Mouse (Mus musculus): ENCODE results near the gene Arid1b. TPM values are rescaled to one million over a fixed set of nuclear protein-coding genes. Genes with fewer than 3 reads are reported as not detected.
A peak's percentile ranks its signal among the peaks of the same experiment; 100 is the strongest.

The Arid1b gene
- polyA plus RNA-seq, 1 experiment from 2014 or later: 14.8 TPM

DNA sequence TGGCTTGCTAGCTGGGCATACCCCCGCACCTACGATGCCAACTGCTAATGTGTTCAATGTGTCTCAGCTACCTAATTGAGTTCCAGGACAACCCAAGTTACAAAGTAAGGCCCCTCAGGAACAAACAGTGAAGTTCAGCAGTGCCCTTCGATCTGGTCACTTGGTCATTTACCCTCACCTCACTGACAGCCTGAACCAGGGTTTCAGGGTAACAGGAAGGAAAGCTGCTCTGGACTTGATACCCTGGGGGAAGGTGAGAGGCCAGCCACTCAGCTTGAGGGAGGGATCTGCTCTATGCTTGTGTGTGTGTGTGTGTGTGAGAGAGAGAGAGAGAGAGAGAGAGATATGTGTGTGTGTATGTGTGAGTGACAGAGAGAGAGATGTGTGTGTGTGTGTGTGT lies 11.2 kb downstream of the Arid1b start:
- 65% methylated on average over 3 of the region's 3 CpGs for WGBS

DNA sequence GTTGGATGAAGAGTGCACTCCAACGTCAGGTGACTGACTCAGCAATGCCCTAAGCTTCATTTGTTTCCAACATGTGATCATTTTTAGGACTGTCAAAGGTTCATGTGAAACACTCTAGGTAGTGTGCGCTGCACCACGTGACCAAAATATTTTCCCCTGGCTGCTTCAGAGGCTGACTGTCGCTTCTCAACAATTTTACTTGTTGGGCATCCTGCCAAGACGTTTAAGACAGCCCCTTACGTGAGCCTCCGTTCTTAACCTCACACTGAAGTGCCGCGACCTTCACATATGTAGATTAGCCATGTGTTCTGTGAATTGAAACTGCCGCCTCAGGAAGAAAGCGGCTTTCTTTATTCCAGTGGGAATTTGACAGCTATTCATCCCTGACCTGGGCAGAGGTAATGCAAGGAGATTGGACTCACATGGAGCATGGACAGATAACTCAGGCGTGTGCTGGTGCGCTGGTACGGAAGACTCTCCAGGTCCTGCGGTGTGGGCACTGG lies 13.1 kb downstream of the Arid1b start:
- no peak overlapping the region for H3K27ac ChIP-seq (replicated peaks; ENCODE audit: low read depth, low read length)
- peak; percentile 42; the same call in 1 of the 2 replicates for ATAC-seq (ENCODE audit: insufficient number of reproducible peaks, low FRiP score, low TSS enrichment, low read depth)
- H3K4me1 ChIP-seq (ENCODE audit: control insufficient read depth, insufficient read depth, low read length): peaks cover 55% of the 10 kb centered on the region
- H3K4me3 ChIP-seq (ENCODE audit: low read depth, low read length): no peak overlapping the region
- 31% methylated on average over 15 of the region's 15 CpGs for WGBS
- H3K36me3 ChIP-seq (ENCODE audit: control insufficient read depth, insufficient read depth, low read length): 0 out of 2 replicates have a peak, but pooled peaks cover 2% of the 10 kb centered on the region
- no peak overlapping the region for H3K9ac ChIP-seq (ENCODE audit: low read length)
- no peaks in the 10 kb centered on the region for H3K27me3 ChIP-seq (ENCODE audit: control insufficient read depth, insufficient read depth, low read length)
- 0 out of 2 replicates have a peak overlapping the region, but pooled peaks have one; percentile 7 for H3K4me2 ChIP-seq (ENCODE audit: low read depth, severe bottlenecking)
- no peaks in the 10 kb centered on the region for H3K9me3 ChIP-seq (ENCODE audit: control insufficient read depth, low read length)
- no peak for DNase-seq (ENCODE audit: low spot score)

More for the DNA sequence above, 11.2 kb downstream of the Arid1b start:
- Histone ChIP-seq H3K4me2 (ENCODE audit: low read depth, severe bottlenecking) (no peak overlapping the region), H3K27me3 (ENCODE audit: control insufficient read depth, insufficient read depth, low read length) (no peaks in the 10 kb centered on the region), H3K9me3 (ENCODE audit: control insufficient read depth, low read length) (no peaks in the 10 kb centered on the region), H3K9ac (ENCODE audit: low read length) (no peak overlapping the region), H3K36me3 (ENCODE audit: control insufficient read depth, insufficient read depth, low read length) (0 out of 2 replicates have a peak, but pooled peaks cover 2% of the 10 kb centered on the region), H3K4me1 (ENCODE audit: control insufficient read depth, insufficient read depth, low read length) (peaks cover 66% of the 10 kb centered on the region), H3K4me3 (ENCODE audit: low read depth, low read length) (no peak overlapping the region), H3K27ac (replicated peaks; ENCODE audit: low read depth, low read length) (no peak overlapping the region)
- DNase-seq (ENCODE audit: low spot score) (no peak), ATAC-seq (ENCODE audit: insufficient number of reproducible peaks, low FRiP score, low TSS enrichment, low read depth) (no peak)

DNA sequence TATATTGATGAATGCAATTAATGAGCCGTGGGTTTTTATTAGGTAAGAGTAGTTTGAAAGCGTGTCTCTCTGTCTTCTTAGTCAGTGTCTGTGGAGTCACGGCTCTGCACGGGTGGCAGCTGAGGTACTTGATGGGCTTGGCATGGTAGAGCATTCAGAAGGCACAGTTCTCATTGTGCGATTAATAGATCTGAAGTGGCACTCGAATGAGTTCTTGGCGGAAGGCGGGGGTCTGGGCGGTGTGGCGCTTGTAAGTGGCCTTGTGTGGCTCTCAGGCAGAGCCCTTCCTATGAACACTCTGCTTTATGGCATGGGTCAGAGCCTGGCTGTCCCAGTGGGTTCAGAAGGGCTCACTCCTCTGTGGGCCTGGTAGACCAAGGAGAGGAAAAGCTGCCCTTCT lies 14.1 kb downstream of the Arid1b start:
- H3K27me3 ChIP-seq (ENCODE audit: control insufficient read depth, insufficient read depth, low read length): no peaks in the 10 kb centered on the region
- no peak for ATAC-seq (ENCODE audit: insufficient number of reproducible peaks, low FRiP score, low TSS enrichment, low read depth)
- 70% methylated on average over 10 of the region's 10 CpGs for WGBS
- H3K4me3 ChIP-seq (ENCODE audit: low read depth, low read length): no peak overlapping the region
- H3K27ac ChIP-seq (replicated peaks; ENCODE audit: low read depth, low read length): no peak overlapping the region
- H3K4me1 ChIP-seq (ENCODE audit: control insufficient read depth, insufficient read depth, low read length): peaks cover 50% of the 10 kb centered on the region
- no peak overlapping the region for H3K9ac ChIP-seq (ENCODE audit: low read length)
- H3K9me3 ChIP-seq (ENCODE audit: control insufficient read depth, low read length): no peaks in the 10 kb centered on the region
- no peak overlapping the region for H3K4me2 ChIP-seq (ENCODE audit: low read depth, severe bottlenecking)
- no peak for DNase-seq (ENCODE audit: low spot score)
- H3K36me3 ChIP-seq (ENCODE audit: control insufficient read depth, insufficient read depth, low read length): 0 out of 2 replicates have a peak, but pooled peaks cover 2% of the 10 kb centered on the region

DNA sequence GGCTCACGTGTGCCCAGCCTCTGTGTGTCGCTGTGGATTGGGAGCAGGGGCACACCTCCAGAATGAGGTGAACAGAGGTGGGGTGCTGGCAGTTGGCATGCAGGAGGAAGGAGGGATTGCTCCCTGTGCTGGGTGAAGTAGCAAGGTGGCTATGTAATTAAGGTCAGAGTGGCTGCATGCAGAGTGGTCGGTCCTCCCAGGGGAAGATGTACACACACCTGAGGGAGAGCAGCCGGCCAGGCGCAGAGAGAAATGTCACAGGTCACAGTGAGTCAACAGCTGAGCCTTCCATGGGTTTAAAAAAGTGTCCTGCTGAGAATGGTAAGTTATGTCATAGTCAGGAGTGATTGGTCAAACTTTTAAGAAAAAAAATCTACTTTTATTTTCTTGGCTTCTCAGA lies 14.6 kb downstream of the Arid1b start:
- ATAC-seq (ENCODE audit: insufficient number of reproducible peaks, low FRiP score, low TSS enrichment, low read depth) (no peak), DNase-seq (ENCODE audit: low spot score) (no peak)
- Histone ChIP-seq H3K27me3 (ENCODE audit: control insufficient read depth, insufficient read depth, low read length) (no peaks in the 10 kb centered on the region), H3K36me3 (ENCODE audit: control insufficient read depth, insufficient read depth, low read length) (0 out of 2 replicates have a peak, but pooled peaks cover 2% of the 10 kb centered on the region), H3K9ac (ENCODE audit: low read length) (no peak overlapping the region), H3K9me3 (ENCODE audit: control insufficient read depth, low read length) (no peaks in the 10 kb centered on the region), H3K4me2 (ENCODE audit: low read depth, severe bottlenecking) (no peak overlapping the region), H3K27ac (replicated peaks; ENCODE audit: low read depth, low read length) (no peak overlapping the region), H3K4me1 (ENCODE audit: control insufficient read depth, insufficient read depth, low read length) (peaks cover 49% of the 10 kb centered on the region), H3K4me3 (ENCODE audit: low read depth, low read length) (no peak overlapping the region)
- 64% methylated on average over 5 of the region's 5 CpGs for WGBS

DNA sequence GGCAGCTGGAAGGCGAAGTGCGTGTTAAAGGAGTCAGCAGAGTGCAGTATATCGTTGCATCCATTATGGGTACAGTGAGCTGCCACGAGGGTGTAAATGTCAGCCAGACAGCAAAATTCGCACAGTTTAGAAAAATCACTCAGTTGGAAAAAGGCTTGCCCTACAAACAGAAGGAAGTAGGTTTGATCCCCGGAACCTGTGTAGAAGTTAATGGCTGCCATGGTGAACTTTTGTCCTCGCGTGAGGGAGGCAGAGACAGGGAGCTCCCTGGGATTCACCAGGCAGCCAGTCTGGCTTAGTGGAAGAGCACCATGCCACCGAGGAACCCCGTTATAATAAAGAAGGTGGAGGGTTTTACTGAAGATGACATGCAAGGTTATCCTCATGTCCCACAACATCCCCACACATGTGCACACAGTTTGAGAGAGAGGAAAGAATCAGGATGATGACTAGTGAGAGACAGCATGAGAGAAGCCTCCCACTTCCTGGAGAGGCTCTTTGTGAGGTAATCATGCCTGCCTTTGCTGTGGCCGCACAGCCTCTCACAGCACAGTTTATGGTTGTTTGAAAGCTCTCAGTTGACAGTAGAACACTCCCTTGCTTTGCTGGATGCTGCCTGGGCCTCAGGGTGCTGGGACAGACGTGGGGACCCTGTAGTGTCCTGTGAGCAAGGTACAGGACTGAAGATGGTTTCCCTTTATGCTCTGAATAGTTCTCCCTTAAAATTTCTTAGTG lies 15.6 kb downstream of the Arid1b start:
- Histone ChIP-seq H3K4me3 (ENCODE audit: low read depth, low read length) (no peak overlapping the region), H3K36me3 (ENCODE audit: control insufficient read depth, insufficient read depth, low read length) (0 out of 2 replicates have a peak, but pooled peaks cover 2% of the 10 kb centered on the region), H3K4me2 (ENCODE audit: low read depth, severe bottlenecking) (no peak overlapping the region), H3K9ac (ENCODE audit: low read length) (no peak overlapping the region), H3K4me1 (ENCODE audit: control insufficient read depth, insufficient read depth, low read length) (peaks cover 44% of the 10 kb centered on the region), H3K9me3 (ENCODE audit: control insufficient read depth, low read length) (no peaks in the 10 kb centered on the region), H3K27ac (replicated peaks; ENCODE audit: low read depth, low read length) (no peak overlapping the region), H3K27me3 (ENCODE audit: control insufficient read depth, insufficient read depth, low read length) (no peaks in the 10 kb centered on the region)
- ATAC-seq (ENCODE audit: insufficient number of reproducible peaks, low FRiP score, low TSS enrichment, low read depth): no peak
- no peak for DNase-seq (ENCODE audit: low spot score)
- 79% methylated on average over 12 of the region's 12 CpGs for WGBS

DNA sequence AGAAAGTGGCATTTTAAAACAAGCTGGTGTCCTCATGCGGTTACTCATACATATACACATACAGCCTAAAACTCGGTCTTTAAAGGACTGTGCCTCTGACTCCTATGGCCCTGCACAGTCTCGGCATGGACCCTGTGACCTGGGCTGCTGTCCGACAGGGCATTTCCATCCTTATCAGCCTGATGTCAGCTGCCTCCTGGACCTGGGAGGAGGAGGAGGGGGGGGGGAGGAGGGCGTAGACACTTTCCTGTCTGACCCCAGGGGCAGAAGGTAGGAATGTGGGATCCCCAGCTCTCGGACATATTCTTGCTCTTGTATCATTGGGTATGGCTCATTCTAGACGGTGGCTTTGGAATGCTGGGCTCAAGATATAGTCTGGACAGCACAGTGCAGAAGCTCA lies 16.6 kb downstream of the Arid1b start:
- peaks cover 36% of the 10 kb centered on the region for H3K4me1 ChIP-seq (ENCODE audit: control insufficient read depth, insufficient read depth, low read length)
- no peak for DNase-seq (ENCODE audit: low spot score)
- WGBS: 57% methylated on average over 7 of the region's 7 CpGs

GRCm38 (mm10) chr17:5012091-5012490 lies 18.0 kb downstream of the Arid1b start:
- H3K4me3 ChIP-seq (ENCODE audit: low read depth, low read length): no peak overlapping the region
- no peaks in the 10 kb centered on the region for H3K27me3 ChIP-seq (ENCODE audit: control insufficient read depth, insufficient read depth, low read length)
- H3K4me1 ChIP-seq (ENCODE audit: control insufficient read depth, insufficient read depth, low read length): peaks cover 30% of the 10 kb centered on the region
- 0 out of 2 replicates have a peak, but pooled peaks cover 2% of the 10 kb centered on the region for H3K36me3 ChIP-seq (ENCODE audit: control insufficient read depth, insufficient read depth, low read length)
- H3K9me3 ChIP-seq (ENCODE audit: control insufficient read depth, low read length): no peaks in the 10 kb centered on the region
- 54% methylated on average over 3 of the region's 3 CpGs for WGBS
- no peak for ATAC-seq (ENCODE audit: insufficient number of reproducible peaks, low FRiP score, low TSS enrichment, low read depth)
- H3K27ac ChIP-seq (replicated peaks; ENCODE audit: low read depth, low read length): no peak overlapping the region
- no peak for DNase-seq (ENCODE audit: low spot score)
- H3K4me2 ChIP-seq (ENCODE audit: low read depth, severe bottlenecking): no peak overlapping the region
- H3K9ac ChIP-seq (ENCODE audit: low read length): no peak overlapping the region

More for the DNA sequence above, 16.6 kb downstream of the Arid1b start:
- H3K9me3 ChIP-seq (ENCODE audit: control insufficient read depth, low read length): no peaks in the 10 kb centered on the region
- H3K9ac ChIP-seq (ENCODE audit: low read length): no peak overlapping the region
- H3K4me2 ChIP-seq (ENCODE audit: low read depth, severe bottlenecking): no peak overlapping the region
- H3K36me3 ChIP-seq (ENCODE audit: control insufficient read depth, insufficient read depth, low read length): 0 out of 2 replicates have a peak, but pooled peaks cover 2% of the 10 kb centered on the region
- ATAC-seq (ENCODE audit: insufficient number of reproducible peaks, low FRiP score, low TSS enrichment, low read depth): no peak
- no peak overlapping the region for H3K4me3 ChIP-seq (ENCODE audit: low read depth, low read length)
- H3K27ac ChIP-seq (replicated peaks; ENCODE audit: low read depth, low read length): no peak overlapping the region
- H3K27me3 ChIP-seq (ENCODE audit: control insufficient read depth, insufficient read depth, low read length): no peaks in the 10 kb centered on the region

DNA sequence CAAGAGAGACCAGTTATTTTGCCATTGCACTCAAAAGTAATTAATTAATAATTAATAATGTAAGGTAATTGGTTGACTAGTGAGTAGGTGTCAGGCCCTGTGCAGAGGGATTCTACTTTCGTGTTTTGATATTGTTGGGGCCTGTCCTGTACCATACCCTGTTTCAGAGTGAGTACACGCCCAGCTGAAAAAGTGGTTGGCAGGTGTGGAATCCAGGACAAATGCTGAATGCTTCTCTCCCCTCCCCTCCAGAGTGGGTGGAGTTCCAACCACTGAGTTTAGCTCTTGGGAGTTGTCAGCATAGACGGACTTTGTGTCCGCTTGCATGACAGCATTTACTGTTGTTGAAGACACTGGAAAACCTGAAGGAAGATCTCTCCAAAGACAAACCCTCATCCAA lies 18.4 kb downstream of the Arid1b start:
- Histone ChIP-seq H3K36me3 (ENCODE audit: control insufficient read depth, insufficient read depth, low read length) (no peaks in the 10 kb centered on the region), H3K4me2 (ENCODE audit: low read depth, severe bottlenecking) (no peak overlapping the region), H3K27ac (replicated peaks; ENCODE audit: low read depth, low read length) (no peak overlapping the region), H3K4me3 (ENCODE audit: low read depth, low read length) (no peak overlapping the region), H3K4me1 (ENCODE audit: control insufficient read depth, insufficient read depth, low read length) (peaks cover 26% of the 10 kb centered on the region), H3K9me3 (ENCODE audit: control insufficient read depth, low read length) (no peaks in the 10 kb centered on the region), H3K9ac (ENCODE audit: low read length) (no peak overlapping the region), H3K27me3 (ENCODE audit: control insufficient read depth, insufficient read depth, low read length) (no peaks in the 10 kb centered on the region)
- DNase-seq (ENCODE audit: low spot score) (no peak), ATAC-seq (ENCODE audit: insufficient number of reproducible peaks, low FRiP score, low TSS enrichment, low read depth) (peak; percentile 55; the same call in 1 of the 2 replicates)
- WGBS: 81% methylated on average over 4 of the region's 4 CpGs
